Comparison of ENCODE assay signal across 8 mouse cellular contexts in the genomic region with DNA sequence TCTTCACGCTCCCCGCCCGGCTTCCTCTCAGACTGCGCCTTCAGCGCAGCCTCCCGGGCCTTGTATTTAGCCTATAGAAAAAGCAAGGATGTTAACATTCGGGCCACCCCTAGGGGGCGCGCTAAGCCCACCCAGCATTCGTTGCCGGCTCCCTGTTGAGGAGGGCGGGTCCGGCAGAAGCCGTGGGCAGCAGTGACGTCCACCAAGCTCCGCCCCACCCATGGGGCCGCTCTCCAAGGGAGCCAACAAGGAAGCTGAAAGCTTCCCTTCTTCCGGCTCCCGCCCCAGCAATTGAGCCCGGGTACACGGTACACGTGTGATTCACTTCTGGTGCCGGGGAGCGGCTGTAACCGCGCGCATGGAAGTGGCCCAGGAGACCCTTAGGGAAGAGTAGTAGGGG. TPM values are rescaled to one million over a fixed set of nuclear protein-coding genes. Genes with fewer than 3 reads are reported as not detected.
DNase-seq lines count a peak whose midpoint lies in the region; ATAC-seq lines count a peak whose summit lies in the region.

No protein-coding gene starts in this region.

- 0% methylated on average over 27 of the region's 27 CpGs for WGBS in heart, embryonic 14.5 days
- under 1% methylated on average over 27 of the region's 27 CpGs for WGBS in liver, embryonic 12.5 days (ENCODE audit: insufficient replicate concordance)

- H3K4me1 ChIP-seq in heart, embryonic 14.5 days (ENCODE audit: control insufficient read depth in 2 of 2, insufficient read depth in 2 of 2, low read length in 2 of 2): peaks cover 6 to 20% of the 10 kb centered on the region in 2 experiments; a peak in 3 of 4 replicates
- peaks cover 59% of the 10 kb centered on the region for H3K4me1 ChIP-seq in liver, embryonic 12.5 days

- H3K9me3 ChIP-seq in heart, embryonic 14.5 days (ENCODE audit: control insufficient read depth, low read length): no peaks in the 10 kb centered on the region
- H3K9me3 ChIP-seq in liver, embryonic 12.5 days (replicated peaks): no peaks in the 10 kb centered on the region

- peak overlapping the region; percentile 64 for H3K9ac ChIP-seq in heart, embryonic 14.5 days (ENCODE audit: low read length)
- H3K9ac ChIP-seq in liver, embryonic 12.5 days: peak overlapping the region; percentile 60

- peak; percentile 97 for DNase-seq in CD8-positive naive resting alpha-beta T cell, adult 2 months (ENCODE audit: low read depth in 2 of 2, low spot score in 2 of 2)
- peak; percentile 93 for DNase-seq in c-Kit-negative CD71-positive TER-119-positive erythroid progenitor cells, embryonic 14.5 days (ENCODE audit: low read depth, low spot score)
- DNase-seq in fibroblast of lung, adult 2 months (ENCODE audit: low read depth): peak; percentile 91
- peak; percentile 98 for DNase-seq in kidney, postnatal 10 days
- peak; percentile 98 for DNase-seq in naive thymus-derived CD4-positive, alpha-beta T cell, adult 2 months (ENCODE audit: low read depth)
- DNase-seq in splenic B cell, adult 2 months (ENCODE audit: low read depth, low spot score): peak; percentile 97

- no peaks in the 10 kb centered on the region for H3K27me3 ChIP-seq in heart, embryonic 14.5 days (ENCODE audit: control insufficient read depth, insufficient read depth, low read length)
- no peaks in the 10 kb centered on the region for H3K27me3 ChIP-seq in liver, embryonic 12.5 days (replicated peaks)
- H3K27me3 ChIP-seq in splenic B cell, adult 2 months (ENCODE audit: control insufficient read depth, insufficient read depth, low read length, poor library complexity, severe bottlenecking): no peaks in the 10 kb centered on the region

- peak; percentile 90 for ATAC-seq in heart, embryonic 14.5 days (ENCODE audit: insufficient number of reproducible peaks, insufficient read depth, low FRiP score, low read depth)
- ATAC-seq in liver, embryonic 12.5 days: peak; percentile 93

- H3K4me2 ChIP-seq in heart, embryonic 14.5 days (ENCODE audit: low read length): peak overlapping the region; percentile 79
- H3K4me2 ChIP-seq in liver, embryonic 12.5 days: peak overlapping the region; percentile 82

- peaks cover 74% of the 10 kb centered on the region for H3K36me3 ChIP-seq in heart, embryonic 14.5 days (ENCODE audit: control insufficient read depth, insufficient read depth, low read length)
- peaks cover 91% of the 10 kb centered on the region for H3K36me3 ChIP-seq in liver, embryonic 12.5 days
- H3K36me3 ChIP-seq in splenic B cell, adult 2 months (ENCODE audit: control insufficient read depth, insufficient read depth, low read length, poor library complexity, severe bottlenecking): peaks cover 21% of the 10 kb centered on the region

- H3K4me3 ChIP-seq in heart, embryonic 14.5 days (ENCODE audit: control insufficient read depth in 1 of 2, insufficient read depth in 1 of 2, low read depth in 1 of 2, low read length in 2 of 2): peak overlapping the region; percentile 38 to 41
- peak overlapping the region; percentile 54 for H3K4me3 ChIP-seq in liver, embryonic 12.5 days

- H3K27ac ChIP-seq in heart, embryonic 14.5 days (replicated peaks in 1 of 2; ENCODE audit: control insufficient read depth in 1 of 2, insufficient read depth in 1 of 2, low read depth in 2 of 2, low read length in 2 of 2): peak overlapping the region; percentile 1 to 64; a peak in 2 of 4 replicates
- peak overlapping the region; percentile 83 for H3K27ac ChIP-seq in liver, embryonic 12.5 days

RNA-seq across cellular contexts. Expression of gene Ubtf, which starts 10.6 kb away (rescaled TPM):
- polyA plus RNA-seq in heart, embryonic 14.5 days (2014; fragmentation: Nextera tagmentation; extraction: Ambion mirVana): 50.2 and 53.6 TPM in 2 replicates
- 97.2 and 98.8 TPM in 2 replicates for polyA plus RNA-seq in liver, embryonic 12.5 days (2016; fragmentation: Nextera tagmentation; extraction: Ambion mirVana)

RNA-seq across cellular contexts. Expression of gene Atxn7l3, which starts 12.5 kb away (rescaled TPM):
- polyA plus RNA-seq in heart, embryonic 14.5 days (2014; fragmentation: Nextera tagmentation; extraction: Ambion mirVana): 7.0 and 10.6 TPM in 2 replicates
- polyA plus RNA-seq in liver, embryonic 12.5 days (2016; fragmentation: Nextera tagmentation; extraction: Ambion mirVana): 7.3 and 7.5 TPM in 2 replicates

RNA-seq across cellular contexts. Expression of gene Tmub2, which starts 24.2 kb away (rescaled TPM):
- 39.1 and 46.5 TPM in 2 replicates for polyA plus RNA-seq in heart, embryonic 14.5 days (2014; fragmentation: Nextera tagmentation; extraction: Ambion mirVana)
- 28.4 and 28.9 TPM in 2 replicates for polyA plus RNA-seq in liver, embryonic 12.5 days (2016; fragmentation: Nextera tagmentation; extraction: Ambion mirVana)

RNA-seq across cellular contexts. Expression of gene Asb16, which starts 40.4 kb away (rescaled TPM):
- 0.09 and 0.11 TPM in 2 replicates for polyA plus RNA-seq in heart, embryonic 14.5 days (2014; fragmentation: Nextera tagmentation; extraction: Ambion mirVana)
- 0.05 TPM in 1 of 2 replicates, not detected in the other for polyA plus RNA-seq in liver, embryonic 12.5 days (2016; fragmentation: Nextera tagmentation; extraction: Ambion mirVana)

RNA-seq across cellular contexts. Expression of gene Slc4a1, which starts 57.0 kb away (rescaled TPM):
- polyA plus RNA-seq in heart, embryonic 14.5 days (2014; fragmentation: Nextera tagmentation; extraction: Ambion mirVana): 5.6 and 11.8 TPM in 2 replicates
- polyA plus RNA-seq in liver, embryonic 12.5 days (2016; fragmentation: Nextera tagmentation; extraction: Ambion mirVana): 913 and 972 TPM in 2 replicates

Comparison
In these comparisons a context has a peak if more than half of its experiments do, and no peak if none do; other contexts are left out.
1. Peak in every context shown above with its lines: DNase-seq, ATAC-seq, H3K4me3 ChIP-seq and H3K27ac ChIP-seq.